Mouse (Mus musculus): ENCODE measurements around the gene Slc6a11.

The Slc6a11 gene

GRCm38 (mm10) chr6:114131122-114131872 lies at the start of gene Slc6a11:
Gene Slc6a11, plus strand, starts transcription at chr6:114131241.
- peak in 1 of 2 experiments; percentile 37 for DNase-seq (ENCODE audit: low spot score in 2 of 2)

- no peak for DNase-seq (ENCODE audit: low spot score in 2 of 2)
Observed at GRCm38 (mm10) chr6:114087106-114087505, 43.9 kb upstream of the Slc6a11 start.

- DNase-seq (ENCODE audit: low spot score in 2 of 2): peak; percentile 52 to 84
Observed at GRCm38 (mm10) chr6:114089626-114090025, 41.4 kb upstream of the Slc6a11 start.

- no peak for DNase-seq (ENCODE audit: low spot score in 2 of 2)
Observed at GRCm38 (mm10) chr6:114092216-114092615, 38.8 kb upstream of the Slc6a11 start.

- DNase-seq (ENCODE audit: low spot score in 2 of 2): peak; percentile 35 to 56
Observed at GRCm38 (mm10) chr6:114094251-114094650, 36.8 kb upstream of the Slc6a11 start.

- no peak for DNase-seq (ENCODE audit: low spot score in 2 of 2)
Observed at GRCm38 (mm10) chr6:114096574-114096973, 34.5 kb upstream of the Slc6a11 start.

GRCm38 (mm10) chr6:114101923-114102322 lies 29.1 kb upstream of the Slc6a11 start:
- DNase-seq (ENCODE audit: low spot score in 2 of 2): no peak

- no peak for DNase-seq (ENCODE audit: low spot score in 2 of 2)
Observed at GRCm38 (mm10) chr6:114119507-114119906, 11.5 kb upstream of the Slc6a11 start.

GRCm38 (mm10) chr6:114125530-114125929 lies 5.5 kb upstream of the Slc6a11 start:
- no peak for DNase-seq (ENCODE audit: low spot score in 2 of 2)

- DNase-seq (ENCODE audit: low spot score in 2 of 2): no peak
Observed at GRCm38 (mm10) chr6:114132472-114132871, 1.4 kb downstream of the Slc6a11 start.

- DNase-seq (ENCODE audit: low spot score in 2 of 2): no peak
Observed at GRCm38 (mm10) chr6:114132916-114133315, 1.9 kb downstream of the Slc6a11 start.

- no peak for DNase-seq (ENCODE audit: low spot score in 2 of 2)
Observed at GRCm38 (mm10) chr6:114138970-114139369, 7.9 kb downstream of the Slc6a11 start.

GRCm38 (mm10) chr6:114141481-114141880 lies 10.4 kb downstream of the Slc6a11 start:
- DNase-seq (ENCODE audit: low spot score in 2 of 2): no peak

GRCm38 (mm10) chr6:114142480-114142879 lies 11.4 kb downstream of the Slc6a11 start:
- no peak for DNase-seq (ENCODE audit: low spot score in 2 of 2)

- no peak for DNase-seq (ENCODE audit: low spot score in 2 of 2)
Observed at GRCm38 (mm10) chr6:114143544-114143943, 12.5 kb downstream of the Slc6a11 start.

- DNase-seq (ENCODE audit: low spot score in 2 of 2): peak in 1 of 2 experiments; percentile 22
Observed at GRCm38 (mm10) chr6:114144447-114145105, 13.5 kb downstream of the Slc6a11 start.

GRCm38 (mm10) chr6:114145650-114146329 lies 14.7 kb downstream of the Slc6a11 start:
- DNase-seq (ENCODE audit: low spot score in 2 of 2): no peak

GRCm38 (mm10) chr6:114155720-114156119 lies 24.7 kb downstream of the Slc6a11 start:
- DNase-seq (ENCODE audit: low spot score in 2 of 2): no peak

GRCm38 (mm10) chr6:114158811-114159210 lies 27.8 kb downstream of the Slc6a11 start:
- peak in 1 of 2 experiments; percentile 11 for DNase-seq (ENCODE audit: low spot score in 2 of 2)

- DNase-seq (ENCODE audit: low spot score in 2 of 2): peak in 1 of 2 experiments; percentile 18
Observed at GRCm38 (mm10) chr6:114160732-114161131, 29.7 kb downstream of the Slc6a11 start.

GRCm38 (mm10) chr6:114174052-114174397 lies 43.0 kb downstream of the Slc6a11 start:
- DNase-seq (ENCODE audit: low spot score in 2 of 2): peak in 1 of 2 experiments; percentile 16

GRCm38 (mm10) chr6:114174398-114175140 lies 43.5 kb downstream of the Slc6a11 start:
- DNase-seq (ENCODE audit: low spot score in 2 of 2): peak in 1 of 2 experiments; percentile 20
